Mouse (Mus musculus) v-Abl transformed pro-B cells (cell line): ENCODE measurements around the gene Klf16.

Experiments used
- in situ Hi-C, 2 experiments: fragments of 400-800 bp; cut with MboI; formaldehyde crosslinking; loops; one replicate each; pipeline ENCODE4 v1.15.1; 2025; ENCODE audit not compliant: unreplicated experiment in 2 of 2

The Klf16 gene

GRCm38 (mm10) chr10:80577195-80578130 is at the start of gene Klf16:
TSS of gene Klf16 (minus strand) at chr10:80577321.
- in situ Hi-C loops: loop anchor here (5.0 to 10.0 kb wide), 5 partner anchors 35 to 167 kb away; partner anchors contain the start of gene Ap3d1 (in 1 of the 2)

DNA sequence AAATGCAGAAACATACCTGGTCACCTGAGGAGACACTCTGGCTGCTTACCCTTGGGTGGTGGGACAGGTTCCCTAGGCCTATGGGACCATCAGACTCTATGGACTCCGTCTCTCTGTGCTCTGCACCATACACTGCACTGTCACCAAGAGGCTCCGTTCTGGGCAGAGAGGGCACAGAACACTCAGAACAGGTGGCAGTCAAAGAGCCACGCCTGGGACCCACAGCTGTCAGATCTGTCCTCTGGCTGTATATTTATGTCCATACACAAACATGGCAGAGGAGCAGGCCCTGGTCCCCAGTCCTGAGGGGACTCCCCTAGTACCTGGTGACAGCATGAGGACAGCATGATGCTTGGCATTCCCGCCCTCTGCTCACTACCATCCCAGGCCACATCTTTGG is 48.6 kb upstream of the Klf16 start:
- in situ Hi-C loops: loop anchor here in 1 of 2 experiments (5.0 kb wide), 1 partner anchor 48 kb away; the partner anchor contains the start of gene Klf16

DNA sequence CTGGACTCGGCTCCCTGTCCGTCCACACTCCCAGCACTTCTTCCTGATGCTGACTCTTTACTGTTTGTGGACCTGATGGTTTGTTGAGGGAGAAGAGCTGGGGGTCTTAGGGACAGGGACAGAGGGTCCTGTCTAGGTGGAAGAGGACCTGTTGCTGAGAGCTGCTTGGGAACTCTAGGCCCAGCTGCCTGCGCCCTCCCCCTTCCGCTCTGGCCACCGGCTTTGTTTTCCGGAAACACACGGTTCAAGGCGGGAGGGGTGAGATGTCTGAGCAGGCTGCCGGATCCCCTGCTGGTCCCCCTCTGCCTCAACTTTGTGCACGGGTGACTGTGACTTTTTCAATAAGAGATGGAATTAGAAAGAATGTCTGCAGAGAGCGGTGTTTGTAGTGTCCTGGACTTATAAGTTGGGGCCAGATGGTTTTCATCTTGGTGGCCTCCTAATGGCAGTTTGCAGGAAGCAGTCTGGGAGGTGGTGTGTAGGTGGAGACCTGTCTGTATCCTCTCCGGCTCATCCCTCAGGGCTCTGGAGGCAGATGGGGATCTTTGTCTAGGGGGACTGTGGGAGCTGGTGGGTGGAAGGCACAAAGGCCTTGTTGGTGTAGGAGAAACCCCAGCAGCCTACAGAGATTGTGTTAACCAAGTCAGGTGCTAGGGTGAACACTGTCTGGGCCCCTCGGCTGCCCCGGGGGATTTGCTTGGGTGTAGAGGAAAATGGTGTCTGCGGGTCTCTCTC is 46.5 kb upstream of the Klf16 start:
- in situ Hi-C loops: loop anchor here in 1 of 2 experiments (5.0 kb wide), 1 partner anchor 34 kb away; the partner anchor contains the start of gene Btbd2

GRCm38 (mm10) chr10:80622661-80623456 is 45.7 kb upstream of the Klf16 start, which contains the start of gene Csnk1g2:
TSS of gene Csnk1g2 (plus strand) at chr10:80622838.
- in situ Hi-C loops: loop anchor here in 1 of 2 experiments (5.0 kb wide), 1 partner anchor 34 kb away; the partner anchor contains the start of gene Btbd2

DNA sequence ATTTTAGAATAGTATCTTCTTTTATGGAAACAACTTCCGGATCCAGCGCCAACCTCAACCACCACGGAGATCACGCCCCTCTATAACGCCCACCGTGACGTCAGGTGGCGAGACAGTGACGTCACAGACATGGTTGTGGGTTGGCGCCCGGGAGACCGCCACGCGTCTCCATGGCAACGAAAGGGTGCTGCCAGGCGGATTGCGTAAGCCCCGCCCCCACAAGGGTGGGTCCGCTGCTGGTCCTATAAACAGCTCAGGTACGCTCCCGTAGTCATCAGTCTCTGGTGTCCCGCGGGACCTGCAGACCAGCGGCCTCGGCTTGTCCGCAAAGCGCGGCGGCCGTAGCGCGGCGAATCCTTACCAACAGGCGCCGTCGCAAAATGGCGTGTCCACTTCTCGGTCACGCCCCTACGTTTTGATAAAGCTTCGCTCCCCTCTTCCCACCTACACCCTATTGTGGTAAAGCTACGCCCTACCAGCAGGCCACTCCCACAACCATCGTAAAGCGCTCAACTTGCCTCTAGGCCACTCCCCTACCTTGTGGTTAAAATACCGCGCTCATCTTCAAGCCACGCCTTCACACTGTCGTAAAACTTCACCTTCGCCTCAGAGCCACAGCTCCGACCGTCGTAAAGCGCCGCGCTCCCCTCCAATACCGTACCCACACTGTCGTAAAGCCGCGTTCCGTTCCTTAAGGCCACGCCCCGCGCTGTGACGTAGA is 45.0 kb upstream of the Klf16 start:
- in situ Hi-C loops: loop anchor here in 1 of 2 experiments (5.0 kb wide), 1 partner anchor 35 kb away; the partner anchor contains the start of gene Btbd2

DNA sequence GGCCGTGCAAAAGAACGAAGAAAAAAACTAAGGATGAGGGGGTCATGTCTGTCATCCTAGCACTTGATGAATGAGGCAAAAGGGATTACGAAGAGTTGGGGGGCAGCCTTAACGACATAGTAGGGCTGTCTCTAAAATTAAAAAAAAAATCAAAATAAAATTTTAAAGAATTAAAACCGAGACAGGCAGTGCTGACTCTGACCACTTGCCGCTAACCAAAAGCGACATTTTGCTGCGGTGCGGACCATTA is 44.5 kb upstream of the Klf16 start:
- in situ Hi-C loops: loop anchor here in 1 of 2 experiments (5.0 kb wide), 1 partner anchor 36 kb away; the partner anchor contains the start of gene Btbd2

- in situ Hi-C loops: loop anchor here in 1 of 2 experiments (5.0 kb wide), 1 partner anchor 36 kb away; the partner anchor contains the start of gene Btbd2
These were observed 43.9 kb upstream of the Klf16 start for GRCm38 (mm10) chr10:80620796-80621689.

DNA sequence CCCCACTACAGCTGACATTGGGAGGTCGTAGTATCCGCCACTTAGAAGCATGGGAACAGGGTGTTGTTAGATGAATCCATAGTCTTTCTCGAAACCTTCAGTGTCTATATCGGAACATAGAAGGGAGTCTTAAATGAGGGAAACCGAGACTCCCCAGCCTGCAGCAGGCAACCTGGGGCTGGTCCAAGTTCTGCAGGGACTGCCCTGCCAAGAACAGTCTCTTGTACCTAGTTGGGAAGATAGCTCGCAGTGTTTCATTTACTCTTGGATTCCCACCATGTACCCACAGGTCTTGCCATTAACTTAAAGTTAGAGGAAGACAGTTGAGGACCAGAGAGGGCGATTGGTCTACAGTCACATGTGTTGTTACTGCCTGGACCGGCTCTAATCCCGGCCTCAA is 43.2 kb upstream of the Klf16 start:
- in situ Hi-C loops: loop anchor here in 1 of 2 experiments (5.0 kb wide), 1 partner anchor 37 kb away; the partner anchor contains the start of gene Btbd2

- in situ Hi-C loops: loop anchor here in 1 of 2 experiments (5.0 kb wide), 1 partner anchor 38 kb away; the partner anchor contains the start of gene Btbd2
These were observed 42.5 kb upstream of the Klf16 start for GRCm38 (mm10) chr10:80619465-80620244.

DNA sequence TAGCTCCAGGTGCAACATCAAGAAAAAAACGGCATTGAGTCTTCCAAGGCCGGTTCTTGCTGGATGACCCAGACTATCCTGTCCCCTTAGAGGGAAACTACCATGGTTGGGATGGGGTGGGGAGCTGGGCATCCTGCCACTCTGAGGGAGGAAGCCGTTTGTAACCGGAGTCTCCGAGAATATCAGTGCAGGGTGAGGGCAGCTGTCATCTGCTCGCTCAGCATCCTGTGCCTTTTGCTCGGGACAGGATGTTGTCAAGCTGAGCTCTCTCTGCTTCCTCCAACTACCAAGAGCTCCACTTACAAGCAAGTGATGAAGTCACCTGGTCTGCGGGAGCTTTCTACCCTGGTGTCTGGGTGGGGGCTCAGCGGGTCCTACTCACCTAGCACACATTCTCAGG is 41.1 kb upstream of the Klf16 start:
- in situ Hi-C loops: no loop called here

- in situ Hi-C loops: loop anchor here in 1 of 2 experiments (5.0 kb wide), 2 partner anchors 37 to 73 kb away; partner anchors contain the start of gene Klf16
These were observed 37.2 kb upstream of the Klf16 start for GRCm38 (mm10) chr10:80614351-80614750.

- in situ Hi-C loops: loop anchor here in 1 of 2 experiments (5.0 kb wide), 2 partner anchors 37 to 73 kb away; partner anchors contain the start of gene Klf16
These were observed 36.7 kb upstream of the Klf16 start for GRCm38 (mm10) chr10:80613821-80614220.

- in situ Hi-C loops: loop anchor here in 1 of 2 experiments (5.0 kb wide), 2 partner anchors 35 to 75 kb away; partner anchors contain the start of gene Klf16
These were observed 34.8 kb upstream of the Klf16 start for GRCm38 (mm10) chr10:80611905-80612304.

GRCm38 (mm10) chr10:80611024-80611423 is 33.9 kb upstream of the Klf16 start:
- in situ Hi-C loops: loop anchor here in 1 of 2 experiments (5.0 kb wide), 2 partner anchors 34 to 76 kb away; partner anchors contain the start of gene Klf16

DNA sequence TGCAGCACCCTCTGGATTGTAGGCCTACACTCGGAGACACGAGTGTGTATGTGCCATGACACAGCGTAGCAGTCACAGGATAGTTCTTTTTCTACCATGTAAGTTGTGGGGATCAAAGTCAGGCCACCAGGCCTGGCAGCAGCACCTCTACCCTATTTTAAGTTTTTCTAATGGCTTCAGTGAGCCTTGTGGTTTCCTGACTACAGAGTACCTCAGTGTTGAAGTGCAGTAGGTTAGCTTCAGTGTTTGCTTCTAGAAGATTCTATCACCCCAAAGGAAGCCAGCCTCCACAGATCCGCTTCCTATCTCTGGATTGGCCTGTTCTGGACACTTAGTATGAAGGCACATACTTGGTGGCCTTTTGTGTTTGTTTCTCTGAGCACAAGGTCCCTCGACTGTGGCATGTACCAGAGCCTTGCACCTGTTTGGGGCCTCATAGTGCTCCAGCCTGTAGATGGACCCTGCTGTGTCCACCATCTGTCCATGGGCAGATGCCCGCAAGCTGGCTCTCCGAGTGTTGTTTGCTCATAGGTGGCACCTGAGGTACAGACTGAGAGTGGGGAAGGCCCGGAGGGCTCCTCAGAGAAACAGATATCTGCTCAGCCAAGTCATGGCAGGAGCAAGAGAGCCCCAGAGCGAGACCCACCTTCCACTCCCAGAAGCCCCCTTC is 33.1 kb upstream of the Klf16 start:
- in situ Hi-C loops: loop anchor here in 1 of 2 experiments (5.0 kb wide), 2 partner anchors 33 to 77 kb away; partner anchors contain the start of gene Klf16

GRCm38 (mm10) chr10:80609269-80609924 is 32.3 kb upstream of the Klf16 start:
- in situ Hi-C loops: no loop called here
